Mouse (Mus musculus) heart, postnatal 0 days (tissue): Measurements from ENCODE around the gene Arsb. TPM values are rescaled to one million over a fixed set of nuclear protein-coding genes. Genes with fewer than 3 reads are reported as not detected.
A peak's percentile ranks its signal among the peaks of the same experiment; 100 is the strongest.
"Not testable (repeated sequence)": the region's sequence is repeated elsewhere in the genome, so short reads cannot be mapped to it uniquely, and the experiment has no call there.

Experiments
- ATAC-seq: fragments of 200-750 bp; cut with Nextera tagmentation; 2 replicates; pipeline ENCODE4 v1.8.0; 2017; ENCODE audit warnings: low read depth, moderate number of reproducible peaks, moderate library complexity; ENCODE audit not compliant: insufficient read depth
- DNase-seq: peaks from one replicate; pipeline ENCODE4 v3.0.0-alpha.2; 2016; ENCODE audit warnings: low spot score
- H3K27ac ChIP-seq: fragments of 300-500 bp; sonication (generic); 2 replicates; pipeline ENCODE4 v1.5.1; 2014; ENCODE audit warnings: low read depth, mild to moderate bottlenecking
- H3K27me3 ChIP-seq: fragments of 300-500 bp; sonication (generic); 2 replicates; pipeline ENCODE4 v1.6.1; 2014; ENCODE audit warnings: low read length, mixed read lengths; ENCODE audit not compliant: control insufficient read depth, insufficient read depth
- H3K36me3 ChIP-seq: fragments of 300-500 bp; sonication (generic); replicated peaks from 2 replicates; pipeline ENCODE4 v1.6.1; 2014; ENCODE audit warnings: low read length, mixed read lengths; ENCODE audit not compliant: control insufficient read depth, insufficient read depth
- H3K4me1 ChIP-seq: fragments of 300-500 bp; sonication (generic); 2 replicates; pipeline ENCODE4 v1.6.1; 2014; ENCODE audit warnings: antibody characterized with exemption; ENCODE audit not compliant: control insufficient read depth, insufficient read depth
- H3K4me2 ChIP-seq: fragments of 300-500 bp; sonication (generic); 2 replicates; pipeline ENCODE4 v1.6.1; 2014; ENCODE audit warnings: low read depth, mild to moderate bottlenecking, low read length, moderate library complexity
- H3K4me3 ChIP-seq: fragments of 300-500 bp; sonication (generic); 2 replicates; pipeline ENCODE4 v1.5.1; 2014; ENCODE audit warnings: low read depth, low read length
- H3K9ac ChIP-seq: fragments of 300-500 bp; sonication (generic); replicated peaks from 2 replicates; pipeline ENCODE4 v1.6.1; 2014; ENCODE audit warnings: low read depth, low read length, mixed read lengths
- H3K9me3 ChIP-seq: fragments of 300-500 bp; sonication (generic); replicated peaks from 2 replicates; pipeline ENCODE4 v1.6.1; 2016; ENCODE audit warnings: low read length; ENCODE audit not compliant: control insufficient read depth
- CTCF ChIP-seq: IDR thresholded peaks from 2 replicates; pipeline ENCODE4 v1.5.1; 2016; ENCODE audit warnings: antibody characterized with exemption, control low read depth, low read depth
- EP300 ChIP-seq: IDR thresholded peaks from 2 replicates; pipeline ENCODE4 v1.6.1; 2016; ENCODE audit warnings: antibody characterized with exemption, low read depth
- WGBS: fragments of 180-500 bp; shearing (Covaris S2); extraction: QIAGEN DNeasy Blood & Tissue Kit; methylation state at CpG from one replicate; pipeline ENCODE4 v1.1.7; 2014; 5-methylcytosine and 5-hydroxymethylcytosine counted together
- polyA plus RNA-seq: library from polyadenylated mRNA; unstranded; fragments of >200 nt; fragmentation: Nextera tagmentation; extraction: Ambion mirVana; gene quantifications from 2 replicates; pipeline ENCODE4 v1.2.1, GENCODE M21; 2015
- total RNA-seq: library from RNA; depleted of rRNA; stranded (reverse); fragments of >200 nt; gene quantifications from 2 replicates; pipeline ENCODE4 v1.2.3, GENCODE M21; 2014; ENCODE audit warnings: low replicate concordance

Gene Arsb
- total and polyA plus RNA-seq, 2 experiments from 2014 or later: 3.0 to 6.2 TPM

GRCm38 (mm10) chr13:93985181-93985580, 213.8 kb downstream of the Arsb start:
- Histone ChIP-seq H3K4me1 (peaks cover 14% of the 10 kb centered on the region), H3K27me3 (no peaks in the 10 kb centered on the region), H3K4me2 (no peak overlapping the region), H3K9me3 (no peaks in the 10 kb centered on the region), H3K9ac (no peak overlapping the region), H3K4me3 (no peak overlapping the region), H3K27ac (no peak overlapping the region), H3K36me3 (no peaks in the 10 kb centered on the region)
- TF ChIP-seq CTCF (no peak), EP300 (no peak)
- 83% methylated on average over 7 of the region's 7 CpGs for WGBS
- ATAC-seq: no peak
- DNase-seq: no peak

DNA sequence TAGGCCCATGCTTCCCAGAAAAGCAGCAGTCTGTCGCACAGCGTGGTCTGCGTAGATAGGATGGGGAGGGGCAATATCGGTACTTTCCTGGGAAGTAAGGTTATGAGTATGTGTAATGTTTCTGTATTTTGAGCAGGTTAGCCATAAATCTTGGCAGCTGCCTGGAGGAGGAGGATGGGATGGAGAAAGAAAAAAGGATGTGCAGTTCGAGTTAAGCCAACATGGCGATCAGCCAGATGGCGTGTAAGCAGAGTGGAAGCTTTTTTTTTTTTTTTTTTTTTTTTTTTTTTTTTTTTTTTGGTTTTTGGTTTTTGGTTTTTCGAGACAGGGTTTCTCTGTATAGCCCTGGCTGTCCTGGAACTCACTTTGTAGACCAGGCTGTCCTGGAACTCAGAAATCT, 214.3 kb downstream of the Arsb start:
- H3K4me1 ChIP-seq: peaks cover 20% of the 10 kb centered on the region
- WGBS: 83% methylated on average over 8 of the region's 8 CpGs
- not testable (repeated sequence) for H3K4me2 ChIP-seq, H3K9me3 ChIP-seq, DNase-seq, ATAC-seq, H3K9ac ChIP-seq, H3K27me3 ChIP-seq, H3K4me3 ChIP-seq, H3K27ac ChIP-seq, H3K36me3 ChIP-seq

GRCm38 (mm10) chr13:93987611-93988010, 216.2 kb downstream of the Arsb start:
- WGBS: 66% methylated on average over 7 of the region's 7 CpGs

GRCm38 (mm10) chr13:93989208-93989607, 217.8 kb downstream of the Arsb start:
- ATAC-seq (0 out of 2 replicates have a peak, but pooled peaks have one; percentile 47), DNase-seq (peak; percentile 71)
- WGBS: 15% methylated on average over 3 of the region's 4 CpGs
- Histone ChIP-seq H3K4me2 (no peak overlapping the region), H3K9ac (no peak overlapping the region), H3K4me3 (no peak overlapping the region), H3K4me1 (peaks cover 27% of the 10 kb centered on the region), H3K9me3 (no peaks in the 10 kb centered on the region), H3K27ac (peak overlapping the region; percentile 69), H3K36me3 (no peaks in the 10 kb centered on the region), H3K27me3 (no peaks in the 10 kb centered on the region)
- TF ChIP-seq EP300 (0 out of 2 replicates have a peak, but pooled peaks have one; percentile 35), CTCF (no peak)

More at GRCm38 (mm10) chr13:93987611-93988010, 216.2 kb downstream of the Arsb start:
- no peak overlapping the region for H3K9ac ChIP-seq
- H3K4me1 ChIP-seq: peaks cover 25% of the 10 kb centered on the region
- no peaks in the 10 kb centered on the region for H3K36me3 ChIP-seq
- no peak overlapping the region for H3K4me3 ChIP-seq
- H3K27me3 ChIP-seq: no peaks in the 10 kb centered on the region
- no peak for ATAC-seq
- no peak for DNase-seq
- H3K4me2 ChIP-seq: no peak overlapping the region
- no peak for TF ChIP-seq CTCF
- no peak overlapping the region for H3K27ac ChIP-seq
- H3K9me3 ChIP-seq: no peaks in the 10 kb centered on the region

DNA sequence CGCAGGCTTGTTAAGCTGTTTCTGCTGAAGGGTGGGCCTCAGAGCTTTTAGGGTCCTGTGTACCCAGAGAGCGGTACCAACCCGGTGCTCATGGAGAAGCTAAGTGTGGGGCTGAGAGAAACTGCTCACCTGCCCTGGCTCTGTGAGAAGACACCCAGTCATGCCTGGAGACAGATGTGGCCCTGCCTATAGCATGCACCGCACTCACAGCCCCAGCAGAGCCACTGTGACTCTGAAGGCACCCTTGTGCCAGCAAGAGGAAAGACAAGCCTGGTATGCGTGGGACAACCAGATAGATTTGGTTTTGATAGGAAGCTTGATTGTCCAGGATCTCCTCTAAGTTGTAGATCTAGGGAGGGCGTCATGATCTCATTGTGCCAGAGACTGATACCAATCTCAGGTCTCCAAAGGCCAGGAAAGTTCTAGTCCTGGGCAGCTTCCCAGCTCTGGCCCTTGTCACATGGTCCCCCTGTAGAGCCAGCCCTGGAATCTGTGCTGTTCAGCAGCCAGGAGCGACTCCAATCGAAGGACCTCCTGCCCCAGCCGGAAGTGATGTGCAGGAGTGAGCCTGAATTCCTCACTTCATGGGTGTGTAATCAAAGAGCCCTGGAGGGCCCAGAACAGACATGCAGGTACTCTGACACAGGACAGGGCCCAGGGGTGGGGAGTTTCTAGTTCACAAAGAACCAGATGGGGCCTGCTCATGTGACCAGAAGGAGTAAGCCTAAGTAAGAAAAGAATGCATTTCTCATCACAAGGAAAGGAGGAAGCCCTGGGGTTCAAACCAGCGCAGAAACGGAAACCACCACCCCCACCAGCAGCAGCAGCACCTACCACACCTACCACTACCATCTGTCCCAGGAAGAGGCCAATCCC, 218.5 kb downstream of the Arsb start:
- H3K4me3 ChIP-seq: no peak overlapping the region
- TF ChIP-seq CTCF: no peak
- TF ChIP-seq EP300: no peak
- ATAC-seq (peak; percentile 43; the same call in 1 of the 2 replicates), DNase-seq (no peak)
- peak overlapping the region; percentile 69 for H3K27ac ChIP-seq
- no peak overlapping the region for H3K4me2 ChIP-seq
- no peak overlapping the region for H3K9ac ChIP-seq
- no peaks in the 10 kb centered on the region for H3K9me3 ChIP-seq
- H3K4me1 ChIP-seq: peaks cover 27% of the 10 kb centered on the region
- H3K36me3 ChIP-seq: no peaks in the 10 kb centered on the region
- WGBS: 47% methylated on average over 11 of the region's 11 CpGs
- no peaks in the 10 kb centered on the region for H3K27me3 ChIP-seq
